Mouse (Mus musculus) left cerebral cortex, postnatal 25 days (tissue): ENCODE data around the gene Taok2. TPM values are rescaled to one million over a fixed set of nuclear protein-coding genes. Genes with fewer than 3 reads are reported as not detected.
"Not testable (repeated sequence)": the region's sequence is repeated elsewhere in the genome, so short reads cannot be mapped to it uniquely, and the experiment has no call there.

Experiments used
- DNase-seq, 2 experiments: peaks; one replicate each; pipeline ENCODE4 v3.0.0; 2022; ENCODE audit warnings: low spot score in 2 of 2, mixed read lengths in 1 of 2
- intact Hi-C: fragments of 180-260 bp; cut with DNase I; formaldehyde crosslinking; loops from one replicate; pipeline ENCODE4 v1.15.1; 2025
- total RNA-seq, 2 experiments: library from RNA; stranded (reverse); gene quantifications; 2 replicates each; pipeline ENCODE4 v1.2.3; 2021

Gene Taok2
- total RNA-seq: 100 to 1,000 TPM; 149 to 154 TPM

DNA sequence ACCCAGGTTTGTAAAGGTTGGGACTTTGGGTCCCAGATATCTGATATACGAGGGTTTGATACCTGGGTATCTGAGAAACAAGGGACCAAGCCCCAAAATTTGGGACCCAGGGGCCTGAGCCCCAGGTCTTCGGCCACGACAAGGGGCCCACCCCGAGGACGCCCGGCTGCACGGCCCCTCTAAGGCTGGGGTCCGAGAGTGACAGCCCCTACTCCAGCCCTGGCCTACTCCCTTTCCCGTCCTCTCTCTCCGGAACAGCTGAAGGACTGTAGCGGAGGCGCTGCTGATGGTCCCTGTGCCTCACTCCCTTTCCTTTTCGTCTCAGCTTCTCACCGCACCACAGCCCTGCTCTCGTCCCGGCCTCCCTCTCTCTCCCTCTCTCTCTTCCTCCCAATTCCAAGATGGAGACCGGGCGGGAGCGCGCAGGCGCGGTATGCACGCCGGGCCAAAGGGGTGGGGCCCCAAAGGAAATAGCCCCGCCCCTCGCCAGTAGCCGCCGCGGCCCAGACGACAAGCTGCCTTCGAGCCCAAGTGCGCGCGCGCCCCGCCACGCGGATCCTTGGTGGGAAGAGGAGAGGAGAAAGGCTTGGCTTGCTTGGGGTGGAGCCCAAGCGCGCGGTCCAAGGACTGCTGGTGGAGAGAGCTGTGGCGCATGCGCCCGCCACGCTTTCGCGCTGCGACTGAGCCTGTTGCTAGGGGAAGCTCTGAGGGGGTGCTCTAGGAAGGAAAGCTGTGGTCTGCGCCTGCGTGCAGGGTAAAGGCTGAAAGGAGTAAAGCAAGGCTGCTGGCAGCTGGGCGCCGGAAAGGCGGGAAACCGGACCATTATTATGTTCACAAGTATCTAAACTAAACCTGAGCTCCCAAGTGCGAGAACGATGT lies at the start of gene Taok2:
Taok2 (minus strand) TSS at position 418 of the 879 bp plus-strand sequence.
- intact Hi-C loops: loop anchor here (2.0 to 5.0 kb wide), 3 partner anchors 43 to 142 kb away; partner anchors contain the start of genes Kctd13, Maz and Sez6l2
- DNase-seq: peak; percentile 98 to 99

DNA sequence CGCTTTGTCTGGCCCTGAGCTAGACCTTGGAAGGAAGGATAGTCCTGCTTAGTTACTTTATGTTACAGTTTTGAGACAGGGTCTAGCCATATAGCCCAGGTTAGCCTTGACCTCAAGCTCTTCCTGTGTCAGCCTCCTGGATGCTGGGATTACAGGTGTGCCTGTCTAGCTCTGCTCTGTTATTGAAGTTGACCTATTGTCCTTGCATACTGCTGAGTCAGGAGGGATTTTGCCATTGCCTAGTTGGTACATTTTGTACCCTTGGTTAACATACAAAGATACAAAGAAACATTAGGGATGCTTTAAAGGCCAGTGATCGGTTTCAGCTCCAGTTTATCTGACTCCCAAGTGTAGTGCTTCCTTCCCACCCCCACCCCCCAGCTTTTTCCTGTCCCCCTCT lies 48.1 kb upstream of the Taok2 start:
- DNase-seq: no peak
- intact Hi-C loops: no loop called here

DNA sequence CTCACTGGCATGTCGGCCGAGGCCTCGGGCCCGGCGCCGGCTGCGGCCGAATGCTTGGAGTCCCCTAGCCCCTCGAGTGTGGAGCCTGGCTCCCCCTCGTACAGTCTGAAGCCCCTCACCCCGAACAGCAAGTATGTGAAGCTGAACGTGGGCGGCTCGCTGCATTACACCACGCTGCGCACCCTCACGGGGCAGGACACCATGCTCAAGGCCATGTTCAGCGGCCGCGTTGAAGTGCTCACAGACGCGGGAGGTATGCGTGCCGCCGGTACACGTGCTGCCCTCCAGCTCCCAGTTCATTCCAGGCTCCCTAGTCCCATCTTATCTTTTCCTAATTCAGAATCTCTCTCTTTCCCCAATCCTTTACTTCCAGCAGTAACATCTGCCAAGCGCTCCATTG lies 44.5 kb upstream of the Taok2 start:
- intact Hi-C loops: loop anchor here (5.0 kb wide), 1 partner anchor 42 kb away; no protein-coding TSS in a partner anchor
- DNase-seq: no peak

DNA sequence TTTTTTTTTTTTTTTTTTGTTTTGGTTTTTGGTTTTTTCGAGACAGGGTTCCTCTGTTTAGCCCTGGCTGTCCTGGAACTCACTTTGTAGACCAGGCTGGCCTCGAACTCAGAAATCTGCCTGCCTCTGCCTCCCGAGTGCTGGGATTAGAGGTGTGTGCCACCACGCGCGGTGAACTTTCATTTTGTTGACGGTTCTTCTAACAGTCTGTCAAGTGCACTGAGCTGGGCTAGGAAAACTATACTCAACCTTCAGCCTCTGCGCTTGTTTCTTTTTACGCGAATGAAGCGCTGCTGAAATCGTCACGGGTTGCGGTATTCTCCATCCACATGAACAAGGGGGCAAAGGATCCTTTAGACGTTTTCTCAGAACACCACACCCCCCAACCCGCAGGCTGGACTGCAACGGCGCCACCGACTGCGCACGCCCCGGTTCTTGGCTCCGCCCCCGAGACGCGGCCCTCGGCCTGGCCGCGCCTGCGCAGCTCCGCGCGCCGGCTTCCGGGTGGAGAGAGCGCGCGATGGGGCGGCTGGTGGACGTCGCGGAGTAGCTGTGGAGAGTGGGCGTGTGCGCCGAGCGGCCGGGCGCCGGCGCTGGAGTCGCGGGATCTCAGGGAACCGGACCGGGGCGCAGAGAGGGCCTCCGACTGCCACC lies 44.0 kb upstream of the Taok2 start, which contains the start of gene Kctd13:
Kctd13 (plus strand) TSS at position 496 of the 654 bp plus-strand sequence.
- DNase-seq: peak; percentile 92
- intact Hi-C loops: loop anchor here (5.0 kb wide), 1 partner anchor 41 kb away; no protein-coding TSS in a partner anchor

DNA sequence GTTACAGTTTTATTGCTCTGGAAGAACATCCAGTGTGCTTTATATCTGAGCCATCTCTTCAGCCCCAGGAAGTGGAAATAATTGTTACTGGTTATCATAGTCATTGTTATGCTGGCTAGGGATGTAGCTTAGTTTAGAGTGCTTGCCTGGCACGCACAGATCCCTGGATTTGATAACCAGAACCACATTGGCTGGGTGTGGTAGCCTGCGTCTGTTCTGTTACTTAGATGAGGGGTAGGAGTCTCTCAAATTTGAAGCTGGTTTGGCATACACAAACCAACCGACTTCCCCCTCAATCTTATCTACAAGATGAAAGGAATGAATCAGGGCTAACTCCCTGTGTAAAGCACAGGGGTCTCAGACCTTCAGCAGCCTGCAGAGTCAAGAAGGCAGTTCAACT lies 41.8 kb upstream of the Taok2 start:
- intact Hi-C loops: loop anchor here (5.0 kb wide), 1 partner anchor 39 kb away; no protein-coding TSS in a partner anchor

GRCm38 (mm10) chr7:126923999-126924398 lies 39.5 kb upstream of the Taok2 start:
- no peak for DNase-seq
- intact Hi-C loops: no loop called here

More for the DNA sequence above, 41.8 kb upstream of the Taok2 start:
- DNase-seq: no peak

- intact Hi-C loops: no loop called here
- DNase-seq: peak in 1 of 2 experiments; percentile 37
Measured at GRCm38 (mm10) chr7:126922624-126923060, 38.1 kb upstream of the Taok2 start, which contains the start of gene Tmem219. TSS of gene Tmem219 (minus strand) at chr7:126922917.

- intact Hi-C loops: no loop called here
- no peak for DNase-seq
Measured at GRCm38 (mm10) chr7:126921563-126921962, 37.1 kb upstream of the Taok2 start.

GRCm38 (mm10) chr7:126919973-126920372 lies 35.5 kb upstream of the Taok2 start:
- intact Hi-C loops: no loop called here
- DNase-seq: no peak

GRCm38 (mm10) chr7:126918356-126918755 lies 33.9 kb upstream of the Taok2 start:
- intact Hi-C loops, DNase-seq: not testable (repeated sequence)

DNA sequence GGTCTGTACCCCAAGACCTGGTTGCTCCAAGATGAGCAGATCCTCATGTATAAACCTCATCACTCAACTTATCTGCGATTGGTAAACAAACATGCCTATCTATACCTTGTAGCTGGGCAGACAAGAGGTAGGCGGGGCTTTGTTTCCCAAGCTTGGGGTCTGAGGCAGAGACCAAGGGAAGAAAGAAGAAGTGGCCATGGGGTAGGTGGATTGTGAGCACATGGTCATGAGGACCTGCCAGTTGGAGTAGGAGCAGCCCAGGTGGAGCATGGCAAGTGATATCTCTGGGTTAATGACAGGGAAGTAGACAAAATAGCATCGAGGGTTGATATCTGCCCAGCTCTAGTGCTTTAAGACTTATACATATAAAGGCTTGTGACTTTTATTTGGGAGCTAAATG lies 30.3 kb upstream of the Taok2 start:
- intact Hi-C loops: no loop called here
- no peak for DNase-seq

- intact Hi-C loops: no loop called here
- no peak for DNase-seq
Measured at GRCm38 (mm10) chr7:126905590-126905989, 21.1 kb upstream of the Taok2 start.

DNA sequence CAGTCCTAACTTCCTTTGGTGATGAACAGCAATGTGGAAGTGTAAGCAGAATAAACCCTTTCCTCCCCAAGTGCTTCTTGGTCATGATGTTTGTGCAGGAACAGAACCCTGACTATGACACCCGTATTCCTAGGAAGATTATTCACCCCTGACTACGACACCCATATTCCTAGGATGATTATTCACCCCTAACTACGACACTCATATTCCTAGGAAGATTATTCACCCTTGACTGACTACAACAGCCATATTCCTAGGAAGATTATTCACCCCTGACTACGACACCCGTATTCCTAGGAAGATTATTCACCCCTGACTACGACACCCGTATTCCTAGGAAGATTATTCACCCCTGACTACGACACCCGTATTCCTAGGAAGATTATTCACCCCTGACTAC lies 15.3 kb upstream of the Taok2 start:
- not testable (repeated sequence) for DNase-seq

DNA sequence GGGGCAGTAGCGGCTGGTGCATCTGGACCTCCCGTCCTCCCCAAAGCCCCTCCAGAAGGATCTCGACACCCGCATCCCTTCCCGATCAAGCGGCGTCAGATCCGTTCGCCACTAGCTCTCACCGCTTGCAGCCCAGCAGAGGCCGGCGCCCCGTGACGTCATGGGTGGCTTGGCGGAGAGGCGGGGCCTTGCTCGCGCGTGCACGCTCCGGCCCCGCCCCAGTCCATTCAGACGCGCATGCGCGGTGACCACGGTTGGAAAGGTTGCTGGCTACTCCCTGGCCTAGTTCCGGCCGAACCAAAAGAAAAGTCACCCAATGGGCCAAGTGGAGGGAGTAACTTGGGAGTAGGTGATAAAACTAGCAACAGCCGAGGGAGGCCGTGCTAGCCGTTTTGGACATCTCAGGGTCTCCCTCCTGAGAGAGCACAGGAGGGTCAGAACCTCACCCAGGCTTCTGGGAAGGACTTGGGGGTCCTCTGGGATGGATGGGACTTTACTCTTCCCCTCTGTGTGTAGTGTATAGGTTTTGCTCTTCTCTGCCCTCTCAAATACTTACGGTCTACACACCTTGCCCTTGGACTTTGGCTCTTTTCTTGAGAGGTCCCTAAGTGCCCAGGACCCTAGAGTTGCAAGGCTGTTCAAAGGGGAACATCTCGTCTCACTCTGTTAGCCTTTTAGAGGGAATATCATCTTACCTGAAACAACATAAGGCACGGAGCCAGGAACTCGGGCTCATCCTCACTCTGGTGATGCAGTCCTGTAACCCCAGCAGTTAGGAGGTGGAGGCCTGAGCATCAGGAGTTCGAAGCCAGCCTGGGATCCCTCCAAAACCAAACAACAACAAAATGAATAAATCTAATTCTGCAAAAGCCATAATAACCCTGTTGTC lies 13.8 kb upstream of the Taok2 start:
- intact Hi-C loops: no loop called here
- peak; percentile 96 to 97 for DNase-seq

More for the DNA sequence above, 15.3 kb upstream of the Taok2 start:
- intact Hi-C loops: not testable (repeated sequence)

GRCm38 (mm10) chr7:126897390-126898101 lies 13.0 kb upstream of the Taok2 start:
- DNase-seq: peak; percentile 32 to 43
- intact Hi-C loops: no loop called here

GRCm38 (mm10) chr7:126896912-126897311 lies 12.4 kb upstream of the Taok2 start:
- DNase-seq: no peak
- intact Hi-C loops: no loop called here

GRCm38 (mm10) chr7:126888852-126889251 lies 4.3 kb upstream of the Taok2 start:
- DNase-seq: no peak
- intact Hi-C loops: loop anchor here (5.0 kb wide), 1 partner anchor 38 kb away; the partner anchor contains the start of gene Kctd13

DNA sequence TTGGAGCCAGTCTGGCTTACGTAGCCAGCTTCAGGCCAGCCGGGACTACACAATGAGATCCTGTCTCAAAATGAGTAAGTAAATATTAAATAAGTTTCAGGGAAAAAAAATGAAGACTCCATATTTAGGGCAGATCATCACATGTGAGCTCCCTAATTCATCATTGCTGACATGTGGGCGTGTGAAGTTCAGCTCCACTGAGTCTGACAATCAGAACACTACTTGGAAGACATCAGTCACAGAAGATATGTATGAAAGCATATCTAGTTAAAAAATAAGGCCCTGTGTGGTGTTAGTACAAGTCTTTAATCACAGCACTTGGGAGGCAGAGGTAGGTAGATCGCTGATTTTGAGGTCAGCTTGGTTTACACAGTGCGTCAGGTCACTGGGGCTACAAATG lies 2.8 kb upstream of the Taok2 start:
- no peak for DNase-seq
- intact Hi-C loops: loop anchor here (5.0 kb wide), 1 partner anchor 40 kb away; the partner anchor contains the start of gene Kctd13
